Mouse (Mus musculus) embryonic facial prominence, embryonic 15.5 days (tissue): ENCODE results near the gene Etv6. TPM values are rescaled to one million over a fixed set of nuclear protein-coding genes. Genes with fewer than 3 reads are reported as not detected.

Source experiments
- ATAC-seq: fragments of 200-750 bp; cut with Nextera tagmentation; 2 replicates; pipeline ENCODE4 v1.8.0; 2017; ENCODE audit warnings: low read depth, moderate TSS enrichment; ENCODE audit not compliant: insufficient number of reproducible peaks, low FRiP score, low TSS enrichment
- H3K27ac ChIP-seq: fragments of 300-500 bp; sonication (generic); replicated peaks from 2 replicates; pipeline ENCODE4 v1.5.1; 2015; ENCODE audit warnings: mild to moderate bottlenecking, inconsistent platforms
- H3K27me3 ChIP-seq: fragments of 300-500 bp; sonication (generic); 2 replicates; pipeline ENCODE4 v1.6.1; 2015; ENCODE audit warnings: inconsistent platforms
- H3K36me3 ChIP-seq: fragments of 300-500 bp; sonication (generic); 2 replicates; pipeline ENCODE4 v1.6.1; 2015; ENCODE audit warnings: mild to moderate bottlenecking, inconsistent platforms
- H3K4me1 ChIP-seq: fragments of 300-500 bp; sonication (generic); 2 replicates; pipeline ENCODE4 v1.6.1; 2015; ENCODE audit warnings: inconsistent platforms
- H3K4me2 ChIP-seq: fragments of 300-500 bp; sonication (generic); replicated peaks from 2 replicates; pipeline ENCODE4 v1.6.1; 2015; ENCODE audit warnings: mild to moderate bottlenecking, inconsistent platforms
- H3K4me3 ChIP-seq: fragments of 300-500 bp; sonication (generic); replicated peaks from 2 replicates; pipeline ENCODE4 v1.5.1; 2015; ENCODE audit warnings: mild to moderate bottlenecking, inconsistent platforms
- H3K9ac ChIP-seq: fragments of 300-500 bp; sonication (generic); 2 replicates; pipeline ENCODE4 v1.6.1; 2015; ENCODE audit warnings: inconsistent platforms
- H3K9me3 ChIP-seq: fragments of 300-500 bp; sonication (generic); replicated peaks from 2 replicates; pipeline ENCODE4 v1.6.1; 2016; ENCODE audit warnings: inconsistent platforms
- WGBS: fragments of 180-500 bp; shearing (Covaris S2); methylation state at CpG from one replicate; pipeline ENCODE4 v1.1.7; 2015; 5-methylcytosine and 5-hydroxymethylcytosine counted together
- polyA plus RNA-seq: library from polyadenylated mRNA; unstranded; fragments of >200 nt; fragmentation: Nextera tagmentation; extraction: Ambion mirVana; gene quantifications from 2 replicates; pipeline ENCODE4 v1.2.1, GENCODE M21; 2015

Etv6 gene
- polyA plus RNA-seq, 1 experiment from 2014 or later, result 11.6 TPM

DNA sequence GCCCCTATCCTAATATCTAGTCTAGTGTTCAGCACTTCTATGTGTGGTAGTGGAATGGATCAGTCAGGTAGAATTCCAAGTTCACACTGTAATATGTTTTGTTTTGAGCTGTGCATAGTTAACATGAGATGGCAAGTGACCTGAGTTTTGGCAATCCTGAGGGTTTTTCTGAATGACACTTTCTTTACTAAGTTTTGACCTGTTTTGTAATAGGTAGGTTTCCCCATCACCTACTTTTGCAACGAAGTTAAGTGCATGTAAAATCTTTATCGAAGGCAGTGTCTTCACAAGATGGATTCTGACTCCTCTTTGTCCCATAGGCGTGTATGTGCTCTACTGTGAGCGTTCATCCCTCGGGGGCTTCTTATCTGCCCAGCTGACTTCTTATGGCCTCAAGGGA is 74.7 kb downstream of the Etv6 start:
- Histone ChIP-seq H3K9me3 (no peaks in the 10 kb centered on the region), H3K4me2 (no peak overlapping the region), H3K4me1 (peaks cover 17% of the 10 kb centered on the region), H3K27me3 (no peaks in the 10 kb centered on the region), H3K9ac (no peak overlapping the region), H3K27ac (no peak overlapping the region), H3K36me3 (no peaks in the 10 kb centered on the region; the same call in 1 of the 2 replicates), H3K4me3 (no peak overlapping the region)
- no peak for ATAC-seq
- 94% methylated on average over 5 of the region's 5 CpGs for WGBS

DNA sequence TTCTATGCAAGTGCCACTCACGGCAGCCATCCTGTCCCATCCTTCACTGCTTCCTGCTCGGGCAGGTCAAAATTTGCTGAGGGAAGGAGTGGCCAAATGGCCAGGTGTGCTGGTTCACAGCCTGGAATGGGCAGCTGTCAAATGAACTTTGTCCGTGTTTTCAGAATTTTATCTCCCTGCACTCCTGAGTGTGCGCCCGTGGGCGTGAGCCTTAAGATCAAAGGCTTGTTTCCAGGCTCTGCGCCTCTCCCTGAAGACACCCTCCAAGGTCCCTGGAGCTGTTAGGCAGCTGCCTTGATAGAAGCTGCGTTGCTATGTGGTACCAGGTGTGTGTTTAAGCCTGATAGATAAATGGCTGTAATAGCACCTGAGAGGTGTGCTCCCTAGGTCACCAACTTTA is 76.1 kb downstream of the Etv6 start:
- H3K27ac ChIP-seq, result no peak overlapping the region
- peaks cover 3% of the 10 kb centered on the region; the same call in 1 of the 2 replicates for H3K4me1 ChIP-seq
- 74% methylated on average over 8 of the region's 8 CpGs for WGBS
- H3K4me2 ChIP-seq, result no peak overlapping the region
- H3K9ac ChIP-seq, result no peak overlapping the region
- no peaks in the 10 kb centered on the region for H3K27me3 ChIP-seq
- peak; percentile 67 for ATAC-seq
- no peak overlapping the region for H3K4me3 ChIP-seq
- H3K9me3 ChIP-seq, result no peaks in the 10 kb centered on the region
- H3K36me3 ChIP-seq, result no peaks in the 10 kb centered on the region; the same call in 1 of the 2 replicates

DNA sequence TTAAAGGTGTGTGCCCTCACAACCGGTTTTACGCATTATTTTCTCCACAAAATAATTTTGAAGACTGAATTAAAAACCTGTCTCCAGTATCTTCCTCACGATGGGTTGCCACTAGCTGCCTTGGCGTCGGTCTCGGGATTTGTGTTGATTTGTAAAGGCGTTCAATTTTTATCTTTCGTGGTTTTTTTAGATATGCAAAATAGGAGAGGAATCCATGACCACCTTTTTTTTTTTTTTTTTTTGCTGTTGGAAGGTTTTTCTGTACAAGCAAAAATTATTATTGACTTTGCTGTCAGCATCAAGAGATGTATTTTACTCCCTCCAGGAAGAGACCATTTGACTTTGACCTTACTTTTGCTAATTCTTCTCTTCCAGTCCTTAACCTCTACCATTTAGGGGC is 77.3 kb downstream of the Etv6 start:
- no peak for ATAC-seq
- no peak overlapping the region for H3K27ac ChIP-seq
- H3K36me3 ChIP-seq, result no peaks in the 10 kb centered on the region; the same call in 1 of the 2 replicates
- H3K9me3 ChIP-seq, result no peaks in the 10 kb centered on the region
- no peak overlapping the region for H3K9ac ChIP-seq
- H3K4me1 ChIP-seq, result no peaks in the 10 kb centered on the region; the same call in 1 of the 2 replicates
- no peaks in the 10 kb centered on the region for H3K27me3 ChIP-seq
- WGBS, result 90% methylated on average over 8 of the region's 8 CpGs
- H3K4me2 ChIP-seq, result no peak overlapping the region
- H3K4me3 ChIP-seq, result no peak overlapping the region

DNA sequence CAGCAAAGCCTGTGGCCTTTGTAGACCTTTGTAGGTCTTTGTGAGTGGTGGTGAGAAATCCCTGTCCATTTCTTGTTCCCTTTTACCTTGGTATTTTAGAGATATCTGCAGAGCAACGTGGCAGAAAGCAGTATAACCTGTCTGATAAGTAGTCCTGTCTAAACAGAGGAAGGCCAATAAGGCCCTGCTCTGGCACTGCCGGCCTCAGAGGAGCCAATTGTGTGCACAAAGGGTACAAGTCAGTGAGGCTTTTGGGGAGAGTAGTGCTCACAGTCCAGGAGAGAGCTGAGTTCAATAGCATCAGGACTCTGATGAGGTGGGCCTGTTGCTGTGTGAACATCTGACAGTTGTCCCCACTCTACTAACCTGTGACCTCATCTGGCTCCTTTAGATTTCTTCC is 77.7 kb downstream of the Etv6 start:
- Histone ChIP-seq H3K27me3 (no peaks in the 10 kb centered on the region), H3K4me1 (no peaks in the 10 kb centered on the region; the same call in 1 of the 2 replicates), H3K9me3 (no peaks in the 10 kb centered on the region), H3K36me3 (no peaks in the 10 kb centered on the region; the same call in 1 of the 2 replicates), H3K27ac (no peak overlapping the region), H3K4me3 (no peak overlapping the region), H3K4me2 (no peak overlapping the region), H3K9ac (no peak overlapping the region)
- ATAC-seq, result no peak
- WGBS, result 55% methylated on average over 2 of the region's 2 CpGs

DNA sequence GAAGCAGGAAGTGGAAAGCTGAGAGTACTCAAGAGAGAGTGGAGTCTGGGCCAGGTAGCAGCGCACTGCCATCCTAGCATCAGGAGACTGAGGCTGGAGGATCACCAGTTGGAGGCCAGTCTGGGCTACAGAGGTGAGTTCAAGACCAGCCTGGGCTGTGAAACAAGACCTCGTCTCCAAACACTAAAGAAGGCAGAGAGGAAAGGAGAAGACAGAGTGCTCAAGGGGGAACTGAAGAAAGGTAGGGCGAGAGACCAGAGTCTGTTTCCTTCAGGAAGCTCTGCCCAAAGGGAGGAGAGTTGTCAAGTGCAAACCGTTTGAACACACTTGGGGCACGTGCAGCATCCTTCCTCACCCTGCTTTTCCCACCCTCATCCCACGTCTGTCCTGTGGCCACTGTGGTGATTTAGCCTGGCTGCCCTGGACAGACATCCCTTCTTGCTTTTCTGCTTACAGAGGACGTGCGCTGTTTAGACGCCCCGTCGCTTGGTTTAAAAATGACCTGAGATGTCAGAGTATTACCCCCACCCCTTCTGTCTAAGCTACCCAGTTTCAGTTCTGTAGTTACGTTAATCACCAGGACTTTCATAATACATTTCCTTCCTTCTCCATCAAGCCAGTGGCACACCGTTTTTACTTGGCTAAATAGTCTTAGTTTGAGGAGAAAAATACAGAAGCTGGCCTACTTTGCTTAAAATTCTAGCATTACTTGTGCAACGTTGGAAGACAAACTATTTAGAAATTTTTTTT is 79.9 kb downstream of the Etv6 start:
- no peak overlapping the region for H3K4me2 ChIP-seq
- 86% methylated on average over 14 of the region's 14 CpGs for WGBS
- no peaks in the 10 kb centered on the region for H3K27me3 ChIP-seq
- no peak for ATAC-seq
- no peak overlapping the region for H3K9ac ChIP-seq
- H3K4me1 ChIP-seq, result peaks cover 5% of the 10 kb centered on the region
- H3K27ac ChIP-seq, result no peak overlapping the region
- H3K36me3 ChIP-seq, result no peaks in the 10 kb centered on the region
- H3K9me3 ChIP-seq, result no peaks in the 10 kb centered on the region
- no peak overlapping the region for H3K4me3 ChIP-seq

DNA sequence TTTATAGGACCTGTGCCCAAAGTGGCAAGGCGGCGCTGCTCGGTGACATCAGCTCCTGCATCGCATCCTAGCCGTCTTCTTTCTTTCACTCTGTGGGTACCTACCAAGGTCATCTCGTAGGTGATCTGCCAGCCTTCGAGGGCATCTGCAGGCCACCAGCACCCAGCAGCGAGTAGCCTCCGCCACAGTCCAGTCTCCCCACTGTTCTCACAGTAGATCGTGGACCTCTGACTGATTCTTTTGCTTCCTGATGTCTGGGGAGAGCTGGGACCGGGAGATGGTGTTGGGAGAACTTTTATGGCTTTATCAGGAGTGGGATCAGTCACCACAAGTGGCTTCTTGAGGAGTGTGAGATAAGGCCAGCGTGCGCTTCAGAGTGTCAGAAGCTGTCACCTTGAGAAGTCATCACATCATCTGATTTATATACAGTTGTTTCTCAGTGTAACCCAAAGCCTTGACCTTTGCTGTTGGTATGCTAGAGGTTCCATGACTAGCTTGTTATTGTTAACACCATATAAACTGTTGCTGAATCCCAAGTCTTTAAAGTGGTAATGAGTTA is 82.0 kb downstream of the Etv6 start:
- Histone ChIP-seq H3K27me3 (no peaks in the 10 kb centered on the region), H3K27ac (no peak overlapping the region), H3K36me3 (no peaks in the 10 kb centered on the region), H3K4me2 (no peak overlapping the region), H3K9me3 (no peaks in the 10 kb centered on the region), H3K4me1 (peaks cover 5% of the 10 kb centered on the region), H3K4me3 (no peak overlapping the region), H3K9ac (no peak overlapping the region)
- no peak for ATAC-seq
- WGBS, result 88% methylated on average over 13 of the region's 13 CpGs

DNA sequence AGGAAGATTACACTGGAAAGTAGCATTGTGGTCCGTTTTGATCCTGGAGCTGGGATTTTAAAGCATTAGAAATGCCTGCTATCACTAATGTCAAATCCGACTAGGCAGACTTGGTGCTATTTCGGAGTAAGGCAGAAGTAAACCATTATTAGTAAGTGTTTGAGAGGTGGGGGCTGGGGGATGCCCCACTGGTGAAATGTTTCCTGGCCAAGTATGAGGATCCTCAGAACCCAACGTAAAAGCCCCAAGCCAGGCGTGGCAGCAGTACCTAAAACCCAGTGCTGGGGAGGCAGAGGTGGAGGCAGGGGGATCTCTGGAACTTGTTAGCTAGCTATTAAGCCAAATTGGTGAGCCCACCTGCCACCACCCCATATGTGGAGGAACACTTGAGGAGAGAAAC is 83.0 kb downstream of the Etv6 start:
- no peak overlapping the region for H3K4me2 ChIP-seq
- H3K27ac ChIP-seq, result no peak overlapping the region
- no peak overlapping the region for H3K4me3 ChIP-seq
- no peak overlapping the region for H3K9ac ChIP-seq
- WGBS, result 56% methylated on average over 5 of the region's 5 CpGs
- no peaks in the 10 kb centered on the region for H3K27me3 ChIP-seq
- H3K4me1 ChIP-seq, result peaks cover 5% of the 10 kb centered on the region
- H3K9me3 ChIP-seq, result no peaks in the 10 kb centered on the region
- no peaks in the 10 kb centered on the region for H3K36me3 ChIP-seq
- ATAC-seq, result no peak

DNA sequence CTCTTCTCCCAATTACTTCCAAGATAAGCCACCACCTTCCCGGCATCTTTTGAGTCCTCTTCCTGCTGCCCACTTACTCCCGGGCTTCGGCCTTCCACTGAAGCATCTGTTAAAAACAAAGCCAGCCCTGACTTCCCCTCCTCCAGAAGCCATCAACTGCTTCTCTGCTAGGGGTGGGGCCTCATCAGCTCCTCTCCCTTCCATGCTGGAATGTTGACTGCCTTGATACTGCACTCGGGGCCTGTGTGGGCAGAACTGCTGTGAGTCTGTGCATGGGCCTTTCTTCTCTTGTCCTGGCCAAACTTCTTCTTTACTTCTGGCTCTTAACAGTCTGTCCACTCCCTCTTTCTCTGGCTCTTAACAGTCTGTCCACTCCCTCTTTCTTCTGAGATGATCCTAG is 83.6 kb downstream of the Etv6 start:
- ATAC-seq, result peak; percentile 76; the same call in 1 of the 2 replicates
- H3K27ac ChIP-seq, result peak overlapping the region; percentile 36

DNA sequence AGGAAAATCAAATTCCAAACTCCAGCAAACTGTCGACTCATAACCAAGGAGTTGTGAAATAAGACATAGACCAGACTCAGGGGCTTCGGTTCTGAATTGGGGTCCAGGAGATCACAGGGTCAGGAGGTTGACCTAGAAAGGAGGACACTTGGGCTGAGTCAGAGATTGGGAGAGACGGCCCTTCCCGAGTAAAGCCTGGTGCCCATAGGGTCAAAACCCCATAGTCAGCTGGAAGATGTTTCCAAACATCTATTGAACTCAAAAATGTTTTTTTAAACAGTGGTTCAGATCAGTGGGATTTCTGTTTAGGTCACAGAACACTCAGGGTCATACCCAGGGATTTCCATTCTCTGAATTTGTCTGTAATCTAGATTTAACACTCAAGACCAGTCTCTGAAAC is 84.7 kb downstream of the Etv6 start:
- Histone ChIP-seq H3K9me3 (no peaks in the 10 kb centered on the region), H3K27me3 (no peaks in the 10 kb centered on the region), H3K9ac (no peak overlapping the region), H3K4me3 (no peak overlapping the region), H3K4me1 (peaks cover 5% of the 10 kb centered on the region), H3K36me3 (no peaks in the 10 kb centered on the region), H3K4me2 (no peak overlapping the region), H3K27ac (no peak overlapping the region; the same call in 1 of the 2 replicates)
- no peak for ATAC-seq
- WGBS, result 72% methylated on average over 4 of the region's 4 CpGs

More for the DNA sequence above, 83.6 kb downstream of the Etv6 start:
- Histone ChIP-seq H3K27me3 (no peaks in the 10 kb centered on the region), H3K4me1 (peaks cover 5% of the 10 kb centered on the region), H3K9me3 (no peaks in the 10 kb centered on the region), H3K36me3 (no peaks in the 10 kb centered on the region), H3K4me3 (no peak overlapping the region), H3K9ac (no peak overlapping the region), H3K4me2 (no peak overlapping the region)
- WGBS, result 5% methylated on average over 4 of the region's 4 CpGs

DNA sequence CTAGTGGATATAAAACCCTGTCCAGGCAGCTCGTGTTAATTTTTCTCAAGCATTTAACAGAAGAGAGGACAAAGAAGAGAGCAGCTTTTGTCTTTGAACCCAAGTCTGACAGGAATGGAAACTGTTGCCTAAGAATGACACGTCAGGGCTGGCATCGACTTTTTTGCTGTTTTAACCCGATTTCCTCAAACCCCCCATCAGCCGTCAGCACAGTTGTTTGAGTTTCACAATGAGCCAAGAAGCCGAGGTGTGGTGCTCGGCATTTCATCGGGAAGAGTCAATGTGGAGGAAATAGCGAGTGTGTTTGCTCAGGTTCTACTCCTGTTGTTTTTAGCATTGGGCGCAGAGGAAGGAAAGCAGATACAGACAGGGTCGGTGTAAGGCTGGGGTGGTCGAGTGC is 85.2 kb downstream of the Etv6 start:
- no peaks in the 10 kb centered on the region for H3K36me3 ChIP-seq
- no peak for ATAC-seq
- no peaks in the 10 kb centered on the region for H3K27me3 ChIP-seq

DNA sequence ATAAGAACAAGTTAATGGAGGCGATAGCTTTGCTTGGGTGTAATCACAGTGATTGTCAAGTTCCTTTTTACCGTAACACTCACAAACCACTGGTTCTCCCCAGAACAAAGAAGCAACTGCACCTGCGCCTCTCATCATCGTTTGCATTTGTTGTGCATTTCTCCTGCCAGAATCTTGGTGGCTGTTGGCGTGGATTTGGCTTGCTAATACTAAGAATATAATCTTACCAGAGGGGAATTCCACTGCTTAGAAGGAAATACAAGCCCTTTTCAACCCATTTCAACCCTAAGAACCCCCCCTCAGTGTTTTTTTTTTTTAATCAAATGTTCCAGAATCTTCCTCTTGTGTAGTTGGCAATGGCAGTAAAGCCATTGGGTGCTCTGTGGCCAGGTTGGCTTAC is 87.4 kb downstream of the Etv6 start:
- 71% methylated on average over 5 of the region's 5 CpGs for WGBS
- Histone ChIP-seq H3K9me3 (no peaks in the 10 kb centered on the region), H3K4me2 (no peak overlapping the region), H3K9ac (no peak overlapping the region), H3K4me3 (no peak overlapping the region), H3K27ac (no peak overlapping the region), H3K36me3 (no peaks in the 10 kb centered on the region), H3K4me1 (peaks cover 5% of the 10 kb centered on the region), H3K27me3 (no peaks in the 10 kb centered on the region)
- ATAC-seq, result no peak

More for the DNA sequence above, 85.2 kb downstream of the Etv6 start:
- Histone ChIP-seq H3K4me3 (no peak overlapping the region), H3K9ac (no peak overlapping the region), H3K9me3 (no peaks in the 10 kb centered on the region), H3K4me2 (no peak overlapping the region), H3K27ac (no peak overlapping the region), H3K4me1 (peaks cover 5% of the 10 kb centered on the region)
- 73% methylated on average over 12 of the region's 12 CpGs for WGBS

DNA sequence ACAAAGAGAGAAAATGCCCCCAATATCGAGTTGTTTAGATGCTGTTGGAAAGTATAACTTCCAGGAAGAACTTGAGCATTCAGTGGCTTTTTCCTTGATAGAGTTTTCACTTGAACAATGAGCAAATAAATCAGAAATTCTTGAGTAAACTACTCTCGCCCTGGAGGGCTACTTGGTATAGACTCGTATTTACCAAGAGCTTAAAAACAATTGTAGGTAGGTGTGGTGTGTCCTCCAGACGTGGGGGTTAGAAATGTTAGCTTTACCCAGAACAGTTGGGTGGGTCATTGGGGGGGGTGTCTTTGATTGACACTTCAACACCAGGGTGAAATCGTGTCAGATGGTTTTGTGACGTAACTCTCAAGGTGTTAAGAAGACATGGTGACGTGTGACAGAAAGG is 88.0 kb downstream of the Etv6 start:
- H3K4me2 ChIP-seq, result no peak overlapping the region
- H3K9me3 ChIP-seq, result no peaks in the 10 kb centered on the region
- WGBS, result 72% methylated on average over 7 of the region's 7 CpGs
- H3K27ac ChIP-seq, result no peak overlapping the region
- no peak overlapping the region for H3K9ac ChIP-seq
- H3K27me3 ChIP-seq, result no peaks in the 10 kb centered on the region
- H3K36me3 ChIP-seq, result no peaks in the 10 kb centered on the region
- H3K4me3 ChIP-seq, result no peak overlapping the region
- ATAC-seq, result no peak
- peaks cover 5% of the 10 kb centered on the region for H3K4me1 ChIP-seq
